8 mouse cellular contexts compared by ENCODE assay signal in the genomic region with DNA sequence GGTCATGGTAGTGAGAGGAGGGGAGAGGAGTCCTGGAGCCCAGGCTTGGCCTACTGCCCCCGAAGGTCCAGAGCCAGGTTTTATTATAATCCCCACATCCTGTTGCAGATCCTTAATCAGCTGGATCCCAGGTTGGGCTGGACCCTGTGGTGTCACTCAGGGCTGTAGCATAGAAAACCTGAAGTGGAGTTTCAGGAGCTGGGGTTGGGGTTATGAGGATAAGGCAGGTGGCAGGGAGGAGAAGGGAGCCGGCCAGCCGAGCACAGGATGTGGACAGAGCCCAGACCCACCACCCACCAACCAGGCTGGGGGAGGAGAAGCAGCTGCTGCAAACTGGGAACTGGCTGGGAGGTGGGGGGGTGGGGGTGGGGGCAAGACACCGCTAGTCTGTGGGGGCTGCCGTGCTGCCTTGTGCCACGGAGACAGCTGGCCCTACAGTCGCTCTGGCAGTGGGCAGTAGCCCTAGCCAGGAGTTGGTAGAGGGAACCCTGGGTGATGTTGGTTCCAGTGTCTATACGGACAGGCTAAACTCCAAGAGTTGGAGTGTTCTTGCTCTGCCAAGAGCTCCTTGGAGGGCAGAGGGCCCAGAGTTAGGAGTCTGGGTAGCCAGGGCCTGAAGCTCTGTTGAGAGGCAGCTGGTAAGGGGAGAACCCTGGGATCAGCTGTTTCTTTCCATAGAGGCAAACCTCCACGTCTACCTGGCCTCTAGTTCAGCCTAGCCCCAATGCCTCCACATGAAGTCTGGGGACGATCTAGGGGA.
DNase-seq lines count a peak whose midpoint lies in the region; ATAC-seq lines count a peak whose summit lies in the region.

No protein-coding gene starts in this region.

- peaks cover 32% of the 10 kb centered on the region for H3K27me3 ChIP-seq in forebrain, embryonic 13.5 days
- H3K27me3 ChIP-seq in midbrain, embryonic 11.5 days (ENCODE audit: control insufficient read depth, insufficient read depth, low read length): peaks cover 48% of the 10 kb centered on the region

- DNase-seq in right cerebral cortex, postnatal 10 days (ENCODE audit: low spot score in 2 of 2): peak; percentile 38 to 48
- DNase-seq in right cerebral cortex, adult 2 months (ENCODE audit: low spot score in 2 of 2): no peak
- peak; percentile 79 for DNase-seq in heart, postnatal 4 days
- DNase-seq in kidney, postnatal 4 days: peak; percentile 87 to 92
- peak; percentile 97 for DNase-seq in midbrain, embryonic 11.5 days (ENCODE audit: low spot score, missing footprints)
- DNase-seq in adipocyte (ENCODE audit: low spot score): no peak

- H3K4me1 ChIP-seq in forebrain, embryonic 13.5 days: peaks cover 46% of the 10 kb centered on the region
- peaks cover 15% of the 10 kb centered on the region for H3K4me1 ChIP-seq in midbrain, embryonic 11.5 days (ENCODE audit: control insufficient read depth, insufficient read depth, low read length)

- H3K9me3 ChIP-seq in forebrain, embryonic 13.5 days (replicated peaks): no peaks in the 10 kb centered on the region
- H3K9me3 ChIP-seq in midbrain, embryonic 11.5 days (ENCODE audit: control insufficient read depth, low read length): no peaks in the 10 kb centered on the region

- no peak overlapping the region for H3K9ac ChIP-seq in forebrain, embryonic 13.5 days
- no peak overlapping the region for H3K9ac ChIP-seq in midbrain, embryonic 11.5 days (ENCODE audit: low read length)

- no peak overlapping the region for H3K4me3 ChIP-seq in forebrain, embryonic 13.5 days
- no peak overlapping the region for H3K4me3 ChIP-seq in midbrain, embryonic 11.5 days (ENCODE audit: low read depth, low read length)

- 0 out of 2 replicates have a peak overlapping the region, but pooled peaks have one; percentile 20 for H3K4me2 ChIP-seq in forebrain, embryonic 13.5 days
- no peak overlapping the region for H3K4me2 ChIP-seq in midbrain, embryonic 11.5 days

- no peak overlapping the region for H3K27ac ChIP-seq in forebrain, embryonic 13.5 days
- 0 out of 2 replicates have a peak overlapping the region, but pooled peaks have one; percentile 14 for H3K27ac ChIP-seq in midbrain, embryonic 11.5 days (ENCODE audit: low read depth, low read length)

- WGBS in forebrain, embryonic 13.5 days: 44% methylated on average over 10 of the region's 10 CpGs
- WGBS in midbrain, embryonic 11.5 days: 44% methylated on average over 10 of the region's 10 CpGs

- ATAC-seq in forebrain, embryonic 13.5 days: peak; percentile 80; the same call in 1 of the 2 replicates
- peak; percentile 84 for ATAC-seq in midbrain, embryonic 11.5 days (ENCODE audit: low FRiP score)
- no peak for ATAC-seq in frontal cortex, adult (ENCODE audit: low TSS enrichment)

- no peaks in the 10 kb centered on the region for H3K36me3 ChIP-seq in forebrain, embryonic 13.5 days (ENCODE audit: poor library complexity, severe bottlenecking)
- no peaks in the 10 kb centered on the region for H3K36me3 ChIP-seq in midbrain, embryonic 11.5 days (ENCODE audit: control insufficient read depth, insufficient read depth, low read length)

Comparison
In these comparisons a context has a peak if more than half of its experiments do, and no peak if none do; other contexts are left out.
1. DNase-seq: peak in right cerebral cortex, postnatal 10 days (2 of 2), heart, postnatal 4 days (single experiment), kidney, postnatal 4 days (2 of 2) and midbrain, embryonic 11.5 days (single experiment); none in right cerebral cortex, adult 2 months (0 of 2) and adipocyte (single experiment).